ENCODE assay signal across 7 mouse cellular contexts in genomic region chr12:110446290-110447170, GRCm38 (mm10). TPM values are rescaled to one million over a fixed set of nuclear protein-coding genes. Genes with fewer than 3 reads are reported as not detected.
DNase-seq lines count a peak whose midpoint lies in the region; ATAC-seq lines count a peak whose summit lies in the region.

Ppp2r5c (plus strand) TSS chr12:110447120.

- H3K9me3 ChIP-seq in embryonic facial prominence, embryonic 11.5 days (replicated peaks; ENCODE audit: control insufficient read depth, low read length), result no peaks in the 10 kb centered on the region
- H3K9me3 ChIP-seq in limb, embryonic 10.5 days (replicated peaks), result no peaks in the 10 kb centered on the region
- H3K9me3 ChIP-seq in midbrain, embryonic 13.5 days, result no peaks in the 10 kb centered on the region

- no peaks in the 10 kb centered on the region for H3K27me3 ChIP-seq in embryonic facial prominence, embryonic 11.5 days (ENCODE audit: control insufficient read depth, insufficient read depth, low read length)
- peaks cover 25% of the 10 kb centered on the region; the same call in 1 of the 2 replicates for H3K27me3 ChIP-seq in limb, embryonic 10.5 days (ENCODE audit: low read depth, poor library complexity, severe bottlenecking)
- H3K27me3 ChIP-seq in midbrain, embryonic 13.5 days, result peaks cover 12% of the 10 kb centered on the region

- peak within 1 kb of the TSS; percentile 76 for H3K9ac ChIP-seq in embryonic facial prominence, embryonic 11.5 days (replicated peaks; ENCODE audit: low read length)
- H3K9ac ChIP-seq in midbrain, embryonic 13.5 days (replicated peaks), result peak within 1 kb of the TSS; percentile 89

- peak within 1 kb of the TSS; percentile 81 for H3K4me2 ChIP-seq in embryonic facial prominence, embryonic 11.5 days (ENCODE audit: low read depth, low read length)
- peak within 1 kb of the TSS; percentile 82 for H3K4me2 ChIP-seq in midbrain, embryonic 13.5 days (replicated peaks)

- no peaks in the 10 kb centered on the region for H3K4me1 ChIP-seq in embryonic facial prominence, embryonic 11.5 days (ENCODE audit: control insufficient read depth, insufficient read depth, low read length)
- H3K4me1 ChIP-seq in limb, embryonic 10.5 days, result peaks cover 15% of the 10 kb centered on the region
- peaks cover 19% of the 10 kb centered on the region for H3K4me1 ChIP-seq in midbrain, embryonic 13.5 days (replicated peaks)

- peak within 1 kb of the TSS; percentile 80 for H3K4me3 ChIP-seq in embryonic facial prominence, embryonic 11.5 days (ENCODE audit: low read depth, low read length)
- H3K4me3 ChIP-seq in limb, embryonic 10.5 days, result peak within 1 kb of the TSS; percentile 96
- peak within 1 kb of the TSS; percentile 88 for H3K4me3 ChIP-seq in midbrain, embryonic 13.5 days (replicated peaks)

- WGBS in embryonic facial prominence, embryonic 11.5 days, result under 1% methylated on average over 67 of the region's 86 CpGs
- WGBS in limb, embryonic 10.5 days, result under 1% methylated on average over 74 of the region's 86 CpGs
- WGBS in midbrain, embryonic 13.5 days, result under 1% methylated on average over 62 of the region's 86 CpGs

- peak within 1 kb of the TSS; percentile 85 for H3K27ac ChIP-seq in embryonic facial prominence, embryonic 11.5 days (replicated peaks; ENCODE audit: low read depth, low read length)
- peak within 1 kb of the TSS; percentile 88 for H3K27ac ChIP-seq in limb, embryonic 10.5 days
- peak within 1 kb of the TSS; percentile 93 for H3K27ac ChIP-seq in midbrain, embryonic 13.5 days

- no peaks in the 10 kb centered on the region for H3K36me3 ChIP-seq in embryonic facial prominence, embryonic 11.5 days (replicated peaks; ENCODE audit: control insufficient read depth, insufficient read depth, low read depth, low read length)
- peaks cover 3% of the 10 kb centered on the region; the same call in 1 of the 2 replicates for H3K36me3 ChIP-seq in limb, embryonic 10.5 days
- H3K36me3 ChIP-seq in midbrain, embryonic 13.5 days, result peaks cover 3% of the 10 kb centered on the region; the same call in 1 of the 2 replicates

- ATAC-seq in embryonic facial prominence, embryonic 11.5 days (replicated peaks; ENCODE audit: insufficient number of reproducible peaks, low FRiP score, low TSS enrichment, low read depth), result peak; percentile 91
- peak; percentile 88 for ATAC-seq in granulocyte monocyte progenitor cell, adult 5-6 weeks (replicated peaks; ENCODE audit: poor library complexity, severe bottlenecking)
- ATAC-seq in midbrain, embryonic 13.5 days, result peak; percentile 90

- DNase-seq in adrenal gland, postnatal 14 days, result peak; percentile 99
- peak; percentile 95 for DNase-seq in embryonic facial prominence, embryonic 11.5 days (ENCODE audit: low spot score)
- DNase-seq in kidney, adult 11 months, result peak; percentile 94
- peak; percentile 97 for DNase-seq in limb, embryonic 10.5 days (ENCODE audit: low spot score)
- DNase-seq in spleen, adult 12 weeks (ENCODE audit: low spot score), result peak; percentile 91

RNA-seq across cellular contexts. Expression of gene Ppp2r5c, which starts in this region (rescaled TPM):
- 102 and 107 TPM in 2 replicates for total RNA-seq in adrenal gland, postnatal 14 days (2021)
- polyA plus RNA-seq in embryonic facial prominence, embryonic 11.5 days (2014; fragmentation: Nextera tagmentation; extraction: Ambion mirVana), result 177 and 193 TPM in 2 replicates
- 106 and 113 TPM in 2 replicates for total RNA-seq in granulocyte monocyte progenitor cell, adult 5-6 weeks (2014; fragmentation: Nextera tagmentation)
- 183 and 215 TPM in 2 replicates for total RNA-seq in granulocyte monocyte progenitor cell, adult 5-6 weeks (2017)
- 136 and 148 TPM in 2 replicates for polyA plus RNA-seq in limb, embryonic 10.5 days (2016; fragmentation: Nextera tagmentation; extraction: Ambion mirVana)
- 136 and 147 TPM in 2 replicates for polyA plus RNA-seq in midbrain, embryonic 13.5 days (2015; fragmentation: Nextera tagmentation; extraction: Ambion mirVana)

Comparison
In these comparisons a context has a peak if more than half of its experiments do, and no peak if none do; other contexts are left out.
1. Peak in every context shown above with its lines: DNase-seq, ATAC-seq, H3K4me3 ChIP-seq and H3K27ac ChIP-seq.